Mouse (Mus musculus): Measurements from ENCODE around the gene Ykt6.

GRCm38 (mm10) chr11:5998472-5998871, 43.0 kb downstream of the Ykt6 start:
- TF ChIP-seq POLR2A (IDR thresholded peaks at IDR 0.05; ENCODE audit: control insufficient read depth, low read depth, low read length) (no peak), CTCF (IDR thresholded peaks at IDR 0.05; ENCODE audit: control insufficient read depth, insufficient read depth, insufficient replicate concordance, low read depth, low read length) (no peak)
